Mouse (Mus musculus): ENCODE measurements around the gene Jag1.

DNA sequence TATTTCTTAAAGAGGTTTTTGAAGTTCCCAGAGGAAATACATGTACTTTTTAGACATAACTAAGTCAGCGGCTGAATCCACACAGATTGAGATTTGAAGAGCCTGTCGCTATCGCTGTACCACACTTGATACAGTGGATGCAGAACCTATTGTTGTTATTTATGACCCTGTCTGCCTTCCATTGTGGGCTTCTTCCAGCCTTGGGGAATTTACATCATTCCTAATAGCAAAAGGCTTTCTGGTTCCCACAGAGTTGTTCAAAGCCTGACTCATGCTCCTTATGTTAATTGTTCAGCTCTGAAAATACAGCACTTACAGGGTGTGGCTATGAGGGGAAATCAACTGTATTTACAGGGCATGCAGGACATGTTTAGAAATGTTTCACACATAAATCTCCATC, 51.9 kb downstream of the Jag1 start:
- TF ChIP-seq POLR2A (IDR thresholded peaks at IDR 0.05; ENCODE audit: low read depth, low read length): no peak
- TF ChIP-seq CTCF (IDR thresholded peaks at IDR 0.05; ENCODE audit: borderline replicate concordance, insufficient read depth, low read length): no peak

Data from embryonic fibroblast, embryonic 13.5 days (primary cell).